Mouse (Mus musculus) heart, adult 2 months (tissue): Measurements from ENCODE around the gene Gm20481.

ENCODE experiments used
- CTCF ChIP-seq: fragments of 200-600 bp; IDR thresholded peaks from 2 replicates; pipeline ENCODE4 v1.8.1; 2022; ENCODE audit warnings: antibody characterized with exemption, mild to moderate bottlenecking, moderate library complexity
- POLR2A ChIP-seq: fragments of 200-500 bp; IDR thresholded peaks from 2 replicates; pipeline ENCODE4 v1.6.1; 2011; ENCODE audit warnings: mild to moderate bottlenecking, low read depth, low read length, control low read depth; ENCODE audit not compliant: insufficient read depth

DNA sequence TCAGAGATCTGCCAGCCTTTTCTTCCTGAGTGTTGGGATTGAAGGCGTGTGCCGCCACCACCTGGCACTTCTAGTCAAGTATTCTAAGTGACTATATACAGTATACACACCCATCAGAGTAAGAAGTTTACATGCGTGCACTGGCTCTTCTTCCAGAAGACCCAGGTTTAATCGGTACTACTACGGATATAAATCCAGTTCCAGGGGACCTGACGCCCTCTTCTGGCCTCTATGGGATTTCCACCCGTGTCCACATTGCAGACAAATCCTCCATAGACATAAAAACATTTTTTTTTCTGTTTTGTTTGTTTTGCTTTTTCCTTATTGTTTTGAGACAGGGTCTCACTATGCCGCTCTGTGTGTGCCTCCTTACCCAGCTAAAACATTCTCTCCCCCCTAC, 22.1 kb upstream of the Gm20481 start:
- TF ChIP-seq CTCF (peak; percentile 69), POLR2A (no peak)
